Mouse (Mus musculus) limb, embryonic 11.5 days (tissue): ENCODE data around the gene Dbp. TPM values are rescaled to one million over a fixed set of nuclear protein-coding genes. Genes with fewer than 3 reads are reported as not detected.
A peak's percentile ranks its signal among the peaks of the same experiment; 100 is the strongest.

ENCODE experiments used
- ATAC-seq: fragments of 200-750 bp; cut with Nextera tagmentation; 2 replicates; pipeline ENCODE4 v1.8.0; 2017; ENCODE audit warnings: low read depth; ENCODE audit not compliant: insufficient number of reproducible peaks, low FRiP score, low TSS enrichment
- DNase-seq: peaks from one replicate; pipeline ENCODE4 v3.0.0-alpha.2; 2015; ENCODE audit warnings: low spot score
- H3K27ac ChIP-seq: fragments of 300-500 bp; sonication (generic); replicated peaks from 2 replicates; pipeline ENCODE4 v1.5.1; 2014; ENCODE audit warnings: low read depth, mild to moderate bottlenecking, low read length
- H3K27me3 ChIP-seq: fragments of 300-500 bp; sonication (generic); 2 replicates; pipeline ENCODE4 v1.6.1; 2014; ENCODE audit warnings: mild to moderate bottlenecking, low read length, mixed read lengths; ENCODE audit not compliant: control insufficient read depth, insufficient read depth
- H3K36me3 ChIP-seq: fragments of 300-500 bp; sonication (generic); 2 replicates; pipeline ENCODE4 v1.6.1; 2014; ENCODE audit warnings: mild to moderate bottlenecking, low read length, moderate library complexity, mixed read lengths; ENCODE audit not compliant: control insufficient read depth, insufficient read depth
- H3K4me1 ChIP-seq: fragments of 300-500 bp; sonication (generic); 2 replicates; pipeline ENCODE4 v1.6.1; 2014; ENCODE audit warnings: low read length, mixed read lengths; ENCODE audit not compliant: control insufficient read depth, insufficient read depth
- H3K4me2 ChIP-seq: fragments of 300-500 bp; sonication (generic); 2 replicates; pipeline ENCODE4 v1.6.1; 2014; ENCODE audit warnings: low read depth, mild to moderate bottlenecking, moderate library complexity; ENCODE audit not compliant: severe bottlenecking
- H3K4me3 ChIP-seq: fragments of 300-500 bp; sonication (generic); 2 replicates; pipeline ENCODE4 v1.5.1; 2014; ENCODE audit warnings: low read depth, low read length
- H3K9ac ChIP-seq: fragments of 300-500 bp; sonication (generic); 2 replicates; pipeline ENCODE4 v1.6.1; 2014; ENCODE audit warnings: mild to moderate bottlenecking, low read length
- H3K9me3 ChIP-seq: fragments of 300-500 bp; sonication (generic); 2 replicates; pipeline ENCODE4 v1.6.1; 2016; ENCODE audit warnings: low read length; ENCODE audit not compliant: control insufficient read depth
- WGBS: fragments of 180-500 bp; shearing (Covaris S2); extraction: QIAGEN DNeasy Blood & Tissue Kit; methylation state at CpG from one replicate; pipeline ENCODE4 v1.1.7; 2014; 5-methylcytosine and 5-hydroxymethylcytosine counted together
- polyA plus RNA-seq: library from polyadenylated mRNA; unstranded; fragments of >200 nt; fragmentation: Nextera tagmentation; extraction: Ambion mirVana; gene quantifications from 2 replicates; pipeline ENCODE4 v1.2.1, GENCODE M21; 2014

Gene Dbp
- polyA plus RNA-seq, 1 experiment from 2014 or later, result 4.9 TPM

DNA sequence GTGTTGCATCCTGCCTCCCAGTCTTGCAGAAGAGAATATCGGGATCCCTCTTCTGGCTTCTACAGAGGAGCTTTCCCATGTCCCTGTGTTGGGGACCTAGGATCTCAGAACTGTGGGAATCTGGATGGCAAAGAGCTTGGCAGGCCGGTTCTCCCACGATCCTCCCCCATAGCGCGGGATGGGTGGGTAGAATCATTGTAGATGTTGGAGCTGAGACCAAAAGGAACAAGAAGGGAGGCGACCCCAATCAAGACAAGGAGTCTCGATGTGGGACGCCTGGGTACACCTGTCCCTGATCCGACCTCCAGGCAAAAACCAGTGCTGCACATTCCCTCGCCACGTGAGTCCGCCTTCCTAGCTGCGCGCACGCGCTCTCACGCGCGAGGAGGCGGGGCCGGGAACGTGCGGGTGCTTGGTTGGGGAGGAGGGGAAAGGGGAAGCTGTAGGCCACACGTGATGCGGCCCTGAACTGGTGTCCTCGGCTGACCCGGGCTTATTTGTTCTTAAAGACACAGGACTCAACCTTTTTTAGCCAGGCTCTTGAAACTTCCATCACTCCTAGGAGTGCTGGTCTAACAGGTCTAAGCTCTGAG, 2.6 kb downstream of the Dbp start:
- peaks cover 32% of the 10 kb centered on the region for H3K4me1 ChIP-seq
- peak overlapping the region; percentile 35; the same call in 1 of the 2 replicates for H3K9ac ChIP-seq
- 0 out of 2 replicates have a peak, but pooled peaks have one; percentile 1 for ATAC-seq
- WGBS, result 0% methylated on average over 27 of the region's 27 CpGs
- H3K27me3 ChIP-seq, result no peaks in the 10 kb centered on the region
- peak overlapping the region; percentile 76 for H3K27ac ChIP-seq
- H3K4me2 ChIP-seq, result peak overlapping the region; percentile 72
- H3K9me3 ChIP-seq, result no peaks in the 10 kb centered on the region
- H3K36me3 ChIP-seq, result peaks cover 14% of the 10 kb centered on the region; the same call in 1 of the 2 replicates
- peak overlapping the region; percentile 49 for H3K4me3 ChIP-seq
- peak; percentile 92 for DNase-seq

DNA sequence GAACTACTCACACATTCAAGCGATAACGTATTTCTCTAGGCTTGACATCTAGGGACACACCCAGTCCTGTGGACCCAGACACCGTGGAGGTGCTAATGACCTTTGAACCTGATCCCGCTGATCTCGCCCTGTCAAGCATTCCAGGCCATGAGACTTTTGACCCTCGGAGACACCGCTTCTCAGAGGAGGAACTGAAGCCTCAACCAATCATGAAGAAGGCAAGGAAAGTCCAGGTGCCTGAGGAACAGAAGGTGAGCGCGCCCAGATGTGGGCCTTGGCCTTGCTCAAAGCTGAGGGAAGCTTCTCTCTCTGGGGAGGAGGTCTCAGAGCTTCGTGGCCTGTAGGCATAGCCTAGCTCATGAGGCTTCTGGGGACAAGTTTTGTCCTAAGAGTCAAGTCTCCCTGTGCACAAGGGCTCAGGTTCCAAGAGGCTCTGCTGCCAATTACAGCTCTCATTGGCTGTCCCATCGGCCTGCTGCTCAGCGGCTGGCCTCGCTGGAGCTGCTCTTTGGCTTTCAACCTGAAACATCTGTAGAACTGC, 3.4 kb downstream of the Dbp start:
- H3K27ac ChIP-seq, result no peak overlapping the region
- WGBS, result 28% methylated on average over 13 of the region's 13 CpGs
- H3K4me1 ChIP-seq, result peaks cover 32% of the 10 kb centered on the region
- ATAC-seq (no peak), DNase-seq (peak; percentile 43)
- H3K9ac ChIP-seq, result peak overlapping the region; percentile 35; the same call in 1 of the 2 replicates
- H3K27me3 ChIP-seq, result no peaks in the 10 kb centered on the region
- peak overlapping the region; percentile 72; the same call in 1 of the 2 replicates for H3K4me2 ChIP-seq
- H3K36me3 ChIP-seq, result peaks cover 22% of the 10 kb centered on the region; the same call in 1 of the 2 replicates
- peak overlapping the region; percentile 49 for H3K4me3 ChIP-seq
- no peaks in the 10 kb centered on the region for H3K9me3 ChIP-seq

DNA sequence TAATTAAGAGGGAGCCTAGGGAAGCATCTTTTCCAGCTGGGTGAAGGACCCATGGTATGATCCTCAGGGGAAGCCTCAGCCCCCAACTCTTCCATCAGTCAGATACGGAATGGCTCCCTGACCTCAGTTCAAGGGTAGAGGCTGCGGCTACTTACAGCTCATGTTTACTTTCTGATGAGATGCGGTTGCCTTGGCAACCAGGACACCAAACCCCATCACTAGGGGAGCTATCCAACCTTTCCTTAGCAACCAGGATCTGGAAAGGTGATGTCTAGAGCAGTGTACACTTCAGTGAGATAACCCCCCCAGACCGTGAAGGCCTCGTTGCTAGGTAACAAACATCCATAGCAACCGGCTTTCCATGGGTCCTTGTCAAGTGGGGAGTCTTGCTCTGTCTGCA, 4.1 kb downstream of the Dbp start:
- no peaks in the 10 kb centered on the region for H3K27me3 ChIP-seq
- H3K9me3 ChIP-seq, result no peaks in the 10 kb centered on the region
- WGBS, result 62% methylated on average over 6 of the region's 6 CpGs
- DNase-seq (peak; percentile 42), ATAC-seq (no peak)
- H3K4me3 ChIP-seq, result no peak overlapping the region
- H3K4me2 ChIP-seq, result no peak overlapping the region
- H3K36me3 ChIP-seq, result peaks cover 23% of the 10 kb centered on the region; the same call in 1 of the 2 replicates
- no peak overlapping the region for H3K27ac ChIP-seq
- H3K4me1 ChIP-seq, result peaks cover 27% of the 10 kb centered on the region
- H3K9ac ChIP-seq, result no peak overlapping the region

DNA sequence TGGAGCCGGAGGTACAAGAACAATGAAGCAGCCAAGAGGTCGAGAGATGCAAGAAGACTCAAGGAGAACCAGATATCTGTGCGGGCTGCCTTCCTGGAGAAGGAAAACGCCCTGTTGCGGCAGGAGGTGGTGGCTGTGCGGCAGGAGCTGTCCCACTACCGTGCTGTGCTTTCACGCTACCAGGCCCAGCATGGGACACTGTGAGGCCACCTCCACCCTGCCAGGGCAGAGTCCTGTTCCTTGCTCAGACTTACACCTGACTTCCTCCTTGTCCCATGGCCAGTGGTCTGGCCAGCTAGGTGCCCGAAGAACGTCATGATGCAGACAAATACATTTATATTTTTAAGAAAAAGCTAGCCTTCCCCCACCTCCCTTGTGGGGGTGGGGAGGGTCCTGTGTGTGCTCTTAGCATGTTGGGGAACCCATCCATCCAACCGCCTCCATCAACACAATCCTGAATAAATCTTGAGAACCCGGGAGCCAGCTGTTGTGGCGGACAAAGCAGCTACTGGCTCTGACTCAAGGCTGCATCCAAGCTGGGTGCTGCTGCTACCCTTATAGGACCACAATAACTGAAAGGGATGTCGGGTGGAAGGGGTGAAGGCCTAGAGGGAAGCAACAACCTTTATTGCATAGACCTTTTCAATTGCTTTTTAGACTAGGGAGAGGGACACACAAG, 4.9 kb downstream of the Dbp start:
- 79% methylated on average over 14 of the region's 14 CpGs for WGBS
- Histone ChIP-seq H3K36me3 (peaks cover 23% of the 10 kb centered on the region; the same call in 1 of the 2 replicates), H3K9ac (no peak overlapping the region), H3K27ac (no peak overlapping the region), H3K4me1 (peaks cover 31% of the 10 kb centered on the region), H3K27me3 (no peaks in the 10 kb centered on the region), H3K4me3 (no peak overlapping the region), H3K4me2 (no peak overlapping the region), H3K9me3 (no peaks in the 10 kb centered on the region)
- ATAC-seq (no peak), DNase-seq (no peak)

DNA sequence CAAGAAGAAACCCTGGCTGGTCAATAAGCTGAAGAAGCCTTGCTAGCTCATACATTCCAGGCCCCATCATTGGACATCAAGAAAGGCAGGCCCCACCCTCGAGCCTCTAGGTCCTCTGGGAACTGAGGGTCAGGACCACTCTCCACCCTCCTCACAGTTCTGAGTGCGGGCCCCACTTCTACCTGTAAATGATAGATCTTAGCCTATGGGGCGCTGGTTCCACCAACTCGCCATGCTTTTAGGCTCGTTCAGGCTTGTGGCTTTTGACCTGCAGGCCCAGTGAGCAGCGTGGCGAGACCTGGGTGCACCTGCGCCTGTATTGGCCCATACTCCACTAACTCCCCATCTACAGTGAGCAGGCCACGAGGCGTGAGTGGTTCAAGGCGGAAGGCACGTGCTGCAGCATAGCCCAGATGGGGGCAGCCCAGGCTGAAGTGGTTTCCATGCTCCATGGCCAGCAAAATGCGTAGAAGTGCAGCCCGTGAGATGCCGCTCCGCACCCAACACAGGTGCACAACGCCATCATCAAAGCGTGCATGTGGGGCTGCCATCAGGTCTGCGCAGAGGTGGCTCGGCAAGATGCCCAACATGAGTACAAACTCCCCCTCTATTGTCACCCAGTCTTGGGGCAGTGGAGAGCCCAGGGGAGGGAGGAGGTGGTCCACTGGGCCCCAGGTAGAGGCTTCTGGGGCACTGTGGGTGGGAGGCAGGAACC, 5.7 kb downstream of the Dbp start:
- Histone ChIP-seq H3K27ac (no peak overlapping the region), H3K4me3 (0 out of 2 replicates have a peak overlapping the region, but pooled peaks have one; percentile 1), H3K36me3 (peaks cover 23% of the 10 kb centered on the region; the same call in 1 of the 2 replicates), H3K9me3 (no peaks in the 10 kb centered on the region), H3K4me1 (peaks cover 30% of the 10 kb centered on the region), H3K9ac (no peak overlapping the region), H3K27me3 (no peaks in the 10 kb centered on the region), H3K4me2 (no peak overlapping the region)
- DNase-seq (no peak), ATAC-seq (no peak)
- WGBS, result 94% methylated on average over 20 of the region's 20 CpGs

DNA sequence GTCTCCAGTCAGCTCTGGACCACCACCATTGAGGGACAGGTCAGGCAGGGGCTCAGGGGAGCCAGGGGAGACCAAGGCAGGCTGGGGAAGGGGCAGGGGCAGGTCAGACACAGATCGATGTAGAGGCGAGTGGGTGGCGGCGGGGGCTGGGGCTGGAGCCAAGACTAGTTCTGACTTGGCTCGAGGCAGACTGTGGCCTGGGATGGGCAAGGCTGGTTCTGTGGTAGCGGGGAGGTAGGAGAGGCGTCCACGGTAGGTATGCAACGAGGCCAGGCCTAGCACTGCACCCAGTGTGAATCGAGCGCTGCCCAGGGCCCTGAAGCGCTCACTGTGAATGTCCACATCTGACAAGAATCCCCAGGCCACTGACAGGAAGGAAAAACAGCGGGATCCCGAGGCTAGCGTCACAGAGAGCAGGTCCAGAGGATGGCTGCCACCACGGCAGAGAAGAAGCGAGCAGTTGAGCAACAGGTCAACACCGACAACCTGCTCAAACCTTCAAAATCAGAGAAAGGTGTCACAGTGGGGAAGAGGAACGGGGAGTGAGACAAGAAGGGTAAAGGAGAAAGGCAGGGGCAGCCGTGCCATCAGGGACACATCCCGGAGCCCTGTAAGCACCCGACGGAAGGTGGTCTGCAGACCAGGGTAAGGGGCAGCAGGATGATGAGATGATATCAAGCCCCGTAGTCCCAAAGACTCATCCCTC, 6.6 kb downstream of the Dbp start:
- Histone ChIP-seq H3K36me3 (peaks cover 23% of the 10 kb centered on the region; the same call in 1 of the 2 replicates), H3K4me3 (no peak overlapping the region), H3K4me1 (peaks cover 36% of the 10 kb centered on the region), H3K4me2 (no peak overlapping the region), H3K27me3 (no peaks in the 10 kb centered on the region), H3K9me3 (no peaks in the 10 kb centered on the region), H3K27ac (no peak overlapping the region), H3K9ac (no peak overlapping the region)
- WGBS, result 94% methylated on average over 24 of the region's 24 CpGs
- ATAC-seq (no peak), DNase-seq (no peak)

DNA sequence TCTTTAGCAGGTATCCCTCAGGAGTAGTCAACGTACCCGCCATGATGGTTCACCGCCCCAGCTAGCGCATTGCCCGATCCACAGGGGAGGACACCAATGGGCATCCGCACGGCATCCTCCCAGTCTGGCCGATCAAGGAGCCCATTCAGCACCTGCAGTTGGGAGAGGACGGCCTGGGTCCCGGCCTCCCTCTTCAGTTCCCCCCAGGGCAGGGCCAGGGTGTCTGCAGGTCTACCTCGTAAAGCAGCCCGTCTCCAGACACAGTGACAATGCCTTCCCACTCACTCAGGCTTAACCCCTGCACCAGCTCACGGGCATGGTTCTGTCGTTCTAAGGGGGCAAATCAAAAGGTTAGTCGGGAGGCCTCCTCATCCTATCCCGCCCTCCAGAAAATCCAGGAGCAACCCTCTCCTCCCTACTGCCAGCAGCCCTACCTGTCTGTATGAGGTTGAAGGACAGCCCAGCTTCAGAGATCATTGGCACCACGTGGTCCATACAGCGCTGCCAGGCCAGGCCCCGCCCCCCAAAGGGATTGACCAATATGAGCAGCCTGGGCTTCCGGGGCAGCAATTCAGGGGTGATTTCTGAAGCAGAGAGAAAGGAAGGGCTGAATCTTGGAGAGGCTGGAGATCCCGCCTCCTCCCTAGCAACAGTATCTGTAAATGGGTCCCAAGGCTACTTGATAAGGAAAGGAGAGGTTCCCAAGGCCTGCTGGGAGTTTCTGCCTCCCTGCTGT, 7.3 kb downstream of the Dbp start:
- DNase-seq, result no peak
- Histone ChIP-seq H3K27me3 (no peaks in the 10 kb centered on the region), H3K4me3 (no peak overlapping the region), H3K9ac (no peak overlapping the region), H3K4me2 (no peak overlapping the region), H3K4me1 (peaks cover 38% of the 10 kb centered on the region), H3K9me3 (no peaks in the 10 kb centered on the region), H3K27ac (no peak overlapping the region), H3K36me3 (peaks cover 23% of the 10 kb centered on the region; the same call in 1 of the 2 replicates)
- WGBS, result 86% methylated on average over 21 of the region's 21 CpGs
- ATAC-seq, result no peak
